Mouse (Mus musculus): ENCODE measurements at regions not wholly inside any gene's neighbourhood (a gene's known extent, or its start where the extent isn't known, plus 50 kb on each side); places are given as distances from the start of the nearest gene placed in this dataset.

GRCm38 (mm10) chr13:16316581-16316980 is 304.9 kb downstream of the Inhba start:
- TF ChIP-seq CTCF (IDR thresholded peaks at IDR 0.05; ENCODE audit: low read depth), result no peak
- no peak for TF ChIP-seq EP300 (optimal IDR thresholded peaks at IDR 0.05)
- H3K4me2 ChIP-seq (replicated peaks; ENCODE audit: low read depth), result no peak overlapping the region
- no peaks in the 10 kb centered on the region for H3K27me3 ChIP-seq (ENCODE audit: control insufficient read depth, insufficient read depth, low read length)
- no peak overlapping the region for H3K9ac ChIP-seq (ENCODE audit: low read length)
- no peaks in the 10 kb centered on the region for H3K9me3 ChIP-seq (ENCODE audit: control insufficient read depth, low read length)
- H3K4me3 ChIP-seq (ENCODE audit: low read depth, low read length), result no peak overlapping the region
- no peaks in the 10 kb centered on the region for H3K36me3 ChIP-seq (ENCODE audit: control insufficient read depth, insufficient read depth, low read length)
- no peaks in the 10 kb centered on the region for H3K4me1 ChIP-seq (replicated peaks; ENCODE audit: control insufficient read depth, insufficient read depth)
- WGBS, result 85% methylated on average over 2 of the region's 2 CpGs
- ATAC-seq (ENCODE audit: low FRiP score, low TSS enrichment) (no peak), DNase-seq (ENCODE audit: low spot score) (no peak)
- no peak overlapping the region for H3K27ac ChIP-seq (replicated peaks)

- no peaks in the 10 kb centered on the region for H3K27me3 ChIP-seq (ENCODE audit: control insufficient read depth, insufficient read depth, low read length)
- WGBS, result 34% methylated on average over 3 of the region's 3 CpGs
- H3K9ac ChIP-seq (ENCODE audit: low read length), result no peak overlapping the region
- no peak overlapping the region for H3K4me3 ChIP-seq (ENCODE audit: low read depth, low read length)
- H3K4me1 ChIP-seq (replicated peaks; ENCODE audit: control insufficient read depth, insufficient read depth), result no peaks in the 10 kb centered on the region
- ATAC-seq (ENCODE audit: low FRiP score, low TSS enrichment) (no peak), DNase-seq (ENCODE audit: low spot score) (no peak)
- TF ChIP-seq EP300 (optimal IDR thresholded peaks at IDR 0.05) (no peak), CTCF (IDR thresholded peaks at IDR 0.05; ENCODE audit: low read depth) (no peak)
- H3K36me3 ChIP-seq (ENCODE audit: control insufficient read depth, insufficient read depth, low read length), result no peaks in the 10 kb centered on the region
- no peak overlapping the region for H3K4me2 ChIP-seq (replicated peaks; ENCODE audit: low read depth)
- H3K27ac ChIP-seq (replicated peaks), result no peak overlapping the region
- H3K9me3 ChIP-seq (ENCODE audit: control insufficient read depth, low read length), result no peaks in the 10 kb centered on the region
Measured at GRCm38 (mm10) chr13:16317412-16317811, 305.8 kb downstream of the Inhba start.

GRCm38 (mm10) chr13:16320392-16320791 is 308.7 kb downstream of the Inhba start:
- no peak overlapping the region for H3K27ac ChIP-seq (replicated peaks)
- no peak overlapping the region for H3K9ac ChIP-seq (ENCODE audit: low read length)
- no peaks in the 10 kb centered on the region for H3K36me3 ChIP-seq (ENCODE audit: control insufficient read depth, insufficient read depth, low read length)
- no peaks in the 10 kb centered on the region for H3K4me1 ChIP-seq (replicated peaks; ENCODE audit: control insufficient read depth, insufficient read depth)
- no peaks in the 10 kb centered on the region for H3K9me3 ChIP-seq (ENCODE audit: control insufficient read depth, low read length)
- ATAC-seq (ENCODE audit: low FRiP score, low TSS enrichment), result no peak
- WGBS, result 86% methylated on average over 4 of the region's 4 CpGs
- no peak overlapping the region for H3K4me3 ChIP-seq (ENCODE audit: low read depth, low read length)
- no peak overlapping the region for H3K4me2 ChIP-seq (replicated peaks; ENCODE audit: low read depth)
- no peak for DNase-seq (ENCODE audit: low spot score)
- no peaks in the 10 kb centered on the region for H3K27me3 ChIP-seq (ENCODE audit: control insufficient read depth, insufficient read depth, low read length)
- TF ChIP-seq CTCF (IDR thresholded peaks at IDR 0.05; ENCODE audit: low read depth), result no peak
- no peak for TF ChIP-seq EP300 (optimal IDR thresholded peaks at IDR 0.05)

GRCm38 (mm10) chr13:16325661-16326060 is 314.0 kb downstream of the Inhba start:
- Histone ChIP-seq H3K4me3 (ENCODE audit: low read depth, low read length) (no peak overlapping the region), H3K27ac (replicated peaks) (no peak overlapping the region), H3K36me3 (ENCODE audit: control insufficient read depth, insufficient read depth, low read length) (no peaks in the 10 kb centered on the region), H3K27me3 (ENCODE audit: control insufficient read depth, insufficient read depth, low read length) (no peaks in the 10 kb centered on the region), H3K9me3 (ENCODE audit: control insufficient read depth, low read length) (no peaks in the 10 kb centered on the region), H3K4me2 (replicated peaks; ENCODE audit: low read depth) (no peak overlapping the region), H3K9ac (ENCODE audit: low read length) (no peak overlapping the region), H3K4me1 (replicated peaks; ENCODE audit: control insufficient read depth, insufficient read depth) (no peaks in the 10 kb centered on the region)
- no peak for TF ChIP-seq EP300 (optimal IDR thresholded peaks at IDR 0.05)
- no peak for TF ChIP-seq CTCF (IDR thresholded peaks at IDR 0.05; ENCODE audit: low read depth)
- 88% methylated on average over 2 of the region's 2 CpGs for WGBS
- no peak for ATAC-seq (ENCODE audit: low FRiP score, low TSS enrichment)
- no peak for DNase-seq (ENCODE audit: low spot score)

GRCm38 (mm10) chr13:16341727-16342126 is 330.1 kb downstream of the Inhba start:
- DNase-seq (ENCODE audit: low spot score) (no peak), ATAC-seq (ENCODE audit: low FRiP score, low TSS enrichment) (no peak)
- Histone ChIP-seq H3K36me3 (ENCODE audit: control insufficient read depth, insufficient read depth, low read length) (no peaks in the 10 kb centered on the region), H3K9ac (ENCODE audit: low read length) (no peak overlapping the region), H3K4me2 (replicated peaks; ENCODE audit: low read depth) (no peak overlapping the region), H3K4me3 (ENCODE audit: low read depth, low read length) (no peak overlapping the region), H3K4me1 (replicated peaks; ENCODE audit: control insufficient read depth, insufficient read depth) (no peaks in the 10 kb centered on the region), H3K9me3 (ENCODE audit: control insufficient read depth, low read length) (no peaks in the 10 kb centered on the region), H3K27ac (replicated peaks) (no peak overlapping the region), H3K27me3 (ENCODE audit: control insufficient read depth, insufficient read depth, low read length) (no peaks in the 10 kb centered on the region)
- no peak for TF ChIP-seq CTCF (IDR thresholded peaks at IDR 0.05; ENCODE audit: low read depth)
- no peak for TF ChIP-seq EP300 (optimal IDR thresholded peaks at IDR 0.05)
- WGBS, result 92% methylated on average over 1 of the region's 1 CpGs

GRCm38 (mm10) chr13:16342171-16342570 is 330.5 kb downstream of the Inhba start:
- DNase-seq (ENCODE audit: low spot score), result no peak
- Histone ChIP-seq H3K4me1 (replicated peaks; ENCODE audit: control insufficient read depth, insufficient read depth) (no peaks in the 10 kb centered on the region), H3K36me3 (ENCODE audit: control insufficient read depth, insufficient read depth, low read length) (no peaks in the 10 kb centered on the region), H3K9ac (ENCODE audit: low read length) (no peak overlapping the region), H3K4me2 (replicated peaks; ENCODE audit: low read depth) (no peak overlapping the region), H3K4me3 (ENCODE audit: low read depth, low read length) (no peak overlapping the region), H3K9me3 (ENCODE audit: control insufficient read depth, low read length) (no peaks in the 10 kb centered on the region), H3K27me3 (ENCODE audit: control insufficient read depth, insufficient read depth, low read length) (no peaks in the 10 kb centered on the region), H3K27ac (replicated peaks) (no peak overlapping the region)
- 63% methylated on average over 4 of the region's 4 CpGs for WGBS
- TF ChIP-seq EP300 (optimal IDR thresholded peaks at IDR 0.05) (no peak), CTCF (IDR thresholded peaks at IDR 0.05; ENCODE audit: low read depth) (no peak)
- ATAC-seq (ENCODE audit: low FRiP score, low TSS enrichment), result no peak

Measured in stomach, postnatal 0 days (tissue).